Mouse (Mus musculus) heart, adult 2 months (tissue): ENCODE data around the gene Hexdc. TPM values are rescaled to one million over a fixed set of nuclear protein-coding genes. Genes with fewer than 3 reads are reported as not detected.

Experiments used
- DNase-seq, 2 experiments: peaks; one replicate each; pipeline ENCODE4 v3.0.0; 2021
- H3K27ac ChIP-seq: fragments of 200-600 bp; 2 replicates; pipeline ENCODE4 v1.8.1; 2022
- H3K27me3 ChIP-seq: fragments of 200-500 bp; 2 replicates; pipeline ENCODE4 v1.6.1; 2012; ENCODE audit warnings: mild to moderate bottlenecking, low read length, inconsistent platforms, mixed read lengths; ENCODE audit not compliant: control insufficient read depth, insufficient read depth
- H3K36me3 ChIP-seq: fragments of 200-500 bp; 2 replicates; pipeline ENCODE4 v1.6.1; 2012; ENCODE audit warnings: low read length, inconsistent platforms; ENCODE audit not compliant: control insufficient read depth, insufficient read depth
- H3K4me1 ChIP-seq: fragments of 200-500 bp; 2 replicates; pipeline ENCODE4 v1.6.1; 2011; ENCODE audit warnings: low read length; ENCODE audit not compliant: control insufficient read depth, insufficient read depth
- H3K4me3 ChIP-seq: fragments of 200-600 bp; 2 replicates; pipeline ENCODE4 v1.8.1; 2022
- H3K79me2 ChIP-seq: fragments of 200-500 bp; replicated peaks from 2 replicates; pipeline ENCODE4 v1.6.1; 2012; ENCODE audit warnings: mild to moderate bottlenecking, inconsistent platforms, low read length, moderate library complexity, mixed read lengths; ENCODE audit not compliant: control insufficient read depth, insufficient read depth
- H3K9ac ChIP-seq: fragments of 200-500 bp; 2 replicates; pipeline ENCODE4 v1.6.1; 2012; ENCODE audit warnings: low read depth, mild to moderate bottlenecking, control low read depth, inconsistent platforms, low read length, mixed read lengths
- CTCF ChIP-seq: fragments of 200-600 bp; IDR thresholded peaks from 2 replicates; pipeline ENCODE4 v1.8.1; 2022; ENCODE audit warnings: antibody characterized with exemption, mild to moderate bottlenecking, moderate library complexity
- EP300 ChIP-seq: fragments of 200-500 bp; IDR thresholded peaks from 2 replicates; pipeline ENCODE4 v1.6.1; 2011; ENCODE audit warnings: low read depth, low read length, control low read depth; ENCODE audit not compliant: insufficient read depth
- POLR2A ChIP-seq: fragments of 200-500 bp; IDR thresholded peaks from 2 replicates; pipeline ENCODE4 v1.6.1; 2011; ENCODE audit warnings: mild to moderate bottlenecking, low read depth, low read length, control low read depth; ENCODE audit not compliant: insufficient read depth
- WGBS: fragments of 180-500 bp; shearing (Covaris S2); methylation state at CpG from one replicate; pipeline ENCODE4 v1.1.7; 2018; 5-methylcytosine and 5-hydroxymethylcytosine counted together
- intact Hi-C: fragments of 180-260 bp; cut with DNase I; formaldehyde crosslinking; loops from one replicate; pipeline ENCODE4 v1.15.1; 2025
- polyA plus RNA-seq: library from polyadenylated mRNA; depleted of rRNA; stranded (reverse); fragments of >200 nt; gene quantifications from 2 replicates; pipeline ENCODE4 v1.2.3, GENCODE M21; 2012
- total RNA-seq, 2 experiments: library from RNA; stranded (reverse); gene quantifications; 2 replicates each; pipeline ENCODE4 v1.2.3; 2021

Hexdc gene
- total and polyA plus RNA-seq, 3 experiments, result 6.7 to 10.1 (median 7.6) TPM

GRCm38 (mm10) chr11:121198622-121199021 is 5.6 kb upstream of the Hexdc start:
- no peak for TF ChIP-seq EP300
- TF ChIP-seq CTCF, result no peak
- no peak for TF ChIP-seq POLR2A
- WGBS, result 34% methylated on average over 2 of the region's 2 CpGs
- Histone ChIP-seq H3K9ac (no peak overlapping the region), H3K36me3 (no peaks in the 10 kb centered on the region), H3K4me3 (no peak overlapping the region), H3K79me2 (no peaks in the 10 kb centered on the region), H3K4me1 (no peaks in the 10 kb centered on the region), H3K27ac (no peak overlapping the region), H3K27me3 (no peaks in the 10 kb centered on the region)
- intact Hi-C loops, result no loop called here
- no peak for DNase-seq

GRCm38 (mm10) chr11:121199851-121200250 is 4.4 kb upstream of the Hexdc start:
- H3K9ac ChIP-seq, result no peak overlapping the region
- 93% methylated on average over 4 of the region's 4 CpGs for WGBS
- no peak for DNase-seq
- H3K27me3 ChIP-seq, result no peaks in the 10 kb centered on the region
- H3K79me2 ChIP-seq, result no peaks in the 10 kb centered on the region
- H3K4me1 ChIP-seq, result no peaks in the 10 kb centered on the region; the same call in 1 of the 2 replicates
- H3K4me3 ChIP-seq, result no peak overlapping the region
- intact Hi-C loops, result loop anchor here (5.0 kb wide), 1 partner anchor 138 kb away; the partner anchor contains the start of gene Sectm1b
- H3K36me3 ChIP-seq, result no peaks in the 10 kb centered on the region
- H3K27ac ChIP-seq, result no peak overlapping the region
- TF ChIP-seq EP300 (no peak), POLR2A (no peak), CTCF (no peak)

- no peak for DNase-seq
- Histone ChIP-seq H3K27ac (no peak overlapping the region), H3K79me2 (no peaks in the 10 kb centered on the region), H3K4me3 (no peak overlapping the region), H3K9ac (no peak overlapping the region), H3K36me3 (no peaks in the 10 kb centered on the region), H3K27me3 (no peaks in the 10 kb centered on the region), H3K4me1 (no peaks in the 10 kb centered on the region; the same call in 1 of the 2 replicates)
- no peak for TF ChIP-seq POLR2A
- TF ChIP-seq CTCF, result no peak
- TF ChIP-seq EP300, result no peak
- WGBS, result 89% methylated on average over 6 of the region's 6 CpGs
- intact Hi-C loops, result loop anchor here (5.0 kb wide), 1 partner anchor 138 kb away; the partner anchor contains the start of gene Sectm1b
These were observed 3.5 kb upstream of the Hexdc start for GRCm38 (mm10) chr11:121200781-121201180.

- H3K4me1 ChIP-seq, result no peaks in the 10 kb centered on the region; the same call in 1 of the 2 replicates
- 42% methylated on average over 11 of the region's 11 CpGs for WGBS
- DNase-seq, result no peak
- H3K79me2 ChIP-seq, result no peaks in the 10 kb centered on the region
- TF ChIP-seq POLR2A (no peak), CTCF (peak; percentile 68), EP300 (no peak)
- H3K9ac ChIP-seq, result no peak overlapping the region
- no peaks in the 10 kb centered on the region for H3K27me3 ChIP-seq
- no peaks in the 10 kb centered on the region for H3K36me3 ChIP-seq
- H3K27ac ChIP-seq, result no peak overlapping the region
- intact Hi-C loops, result loop anchor here (2.0 to 5.0 kb wide), 2 partner anchors 139 to 185 kb away; partner anchors contain the start of gene Sectm1b
- H3K4me3 ChIP-seq, result no peak overlapping the region
These were observed 2.6 kb upstream of the Hexdc start for GRCm38 (mm10) chr11:121201436-121202198.

GRCm38 (mm10) chr11:121203859-121204160 is 423 bp upstream of the Hexdc start:
- TF ChIP-seq POLR2A (no peak), EP300 (no peak), CTCF (no peak)
- Histone ChIP-seq H3K27me3 (no peaks in the 10 kb centered on the region), H3K36me3 (no peaks in the 10 kb centered on the region), H3K9ac (no peak overlapping the region), H3K79me2 (no peaks in the 10 kb centered on the region), H3K4me3 (peak overlapping the region; percentile 72), H3K4me1 (no peaks in the 10 kb centered on the region; the same call in 1 of the 2 replicates), H3K27ac (peak overlapping the region; percentile 9; the same call in 1 of the 2 replicates)
- intact Hi-C loops, result loop anchor here (2.0 to 5.0 kb wide), 2 partner anchors 142 to 187 kb away; partner anchors contain the start of gene Sectm1b
- 0% methylated on average over 5 of the region's 5 CpGs for WGBS
- DNase-seq, result no peak

GRCm38 (mm10) chr11:121216831-121217230 is 12.6 kb downstream of the Hexdc start:
- Histone ChIP-seq H3K9ac (no peak overlapping the region), H3K4me3 (no peak overlapping the region), H3K4me1 (peaks cover 1% of the 10 kb centered on the region; the same call in 1 of the 2 replicates), H3K27me3 (no peaks in the 10 kb centered on the region), H3K27ac (no peak overlapping the region), H3K36me3 (no peaks in the 10 kb centered on the region), H3K79me2 (no peaks in the 10 kb centered on the region)
- 94% methylated on average over 3 of the region's 3 CpGs for WGBS
- no peak for TF ChIP-seq EP300
- TF ChIP-seq POLR2A, result no peak
- TF ChIP-seq CTCF, result no peak
- DNase-seq, result no peak
- intact Hi-C loops, result no loop called here
